Mouse (Mus musculus): ENCODE results near the gene Lcp1. TPM values are rescaled to one million over a fixed set of nuclear protein-coding genes. Genes with fewer than 3 reads are reported as not detected.

Lcp1 gene
- polyA plus RNA-seq, 1 experiment = 1,066 TPM

GRCm38 (mm10) chr14:75246024-75247000, 115.4 kb downstream of the Lcp1 start:
- Histone ChIP-seq H3K27ac (ENCODE audit: insufficient read depth, low read depth, low read length) (no peak overlapping the region), H3K4me3 (ENCODE audit: insufficient read depth, low read length) (no peak overlapping the region), H3K4me1 (ENCODE audit: control insufficient read depth, insufficient read depth, low read length) (no peaks in the 10 kb centered on the region)
- TF ChIP-seq POLR2A (IDR thresholded peaks at IDR 0.05; ENCODE audit: borderline replicate concordance, low read depth, low read length) = no peak

- Histone ChIP-seq H3K27ac (ENCODE audit: insufficient read depth, low read depth, low read length) (no peak overlapping the region), H3K4me3 (ENCODE audit: insufficient read depth, low read length) (no peak overlapping the region), H3K4me1 (ENCODE audit: control insufficient read depth, insufficient read depth, low read length) (no peaks in the 10 kb centered on the region)
- TF ChIP-seq POLR2A (IDR thresholded peaks at IDR 0.05; ENCODE audit: borderline replicate concordance, low read depth, low read length) (no peak), CTCF (IDR thresholded peaks at IDR 0.05; ENCODE audit: low read depth, low read length) (no peak)
These were observed 119.5 kb downstream of the Lcp1 start for GRCm38 (mm10) chr14:75250432-75250831.

GRCm38 (mm10) chr14:75256521-75256920, 125.6 kb downstream of the Lcp1 start:
- no peak overlapping the region for H3K27ac ChIP-seq (ENCODE audit: insufficient read depth, low read depth, low read length)
- TF ChIP-seq POLR2A (IDR thresholded peaks at IDR 0.05; ENCODE audit: borderline replicate concordance, low read depth, low read length) = no peak
- TF ChIP-seq CTCF (IDR thresholded peaks at IDR 0.05; ENCODE audit: low read depth, low read length) = no peak
- no peak overlapping the region for H3K4me3 ChIP-seq (ENCODE audit: insufficient read depth, low read length)
- H3K4me1 ChIP-seq (ENCODE audit: control insufficient read depth, insufficient read depth, low read length) = no peaks in the 10 kb centered on the region

- Histone ChIP-seq H3K4me1 (ENCODE audit: control insufficient read depth, insufficient read depth, low read length) (no peaks in the 10 kb centered on the region), H3K27ac (ENCODE audit: insufficient read depth, low read depth, low read length) (no peak overlapping the region), H3K4me3 (ENCODE audit: insufficient read depth, low read length) (no peak overlapping the region)
- no peak for TF ChIP-seq POLR2A (IDR thresholded peaks at IDR 0.05; ENCODE audit: borderline replicate concordance, low read depth, low read length)
- TF ChIP-seq CTCF (IDR thresholded peaks at IDR 0.05; ENCODE audit: low read depth, low read length) = no peak
These were observed 138.6 kb downstream of the Lcp1 start for GRCm38 (mm10) chr14:75269531-75269930.

GRCm38 (mm10) chr14:75279716-75280115, 148.8 kb downstream of the Lcp1 start:
- H3K4me1 ChIP-seq (ENCODE audit: control insufficient read depth, insufficient read depth, low read length) = 0 out of 2 replicates have a peak, but pooled peaks cover 2% of the 10 kb centered on the region
- H3K27ac ChIP-seq (ENCODE audit: insufficient read depth, low read depth, low read length) = no peak overlapping the region
- H3K4me3 ChIP-seq (ENCODE audit: insufficient read depth, low read length) = no peak overlapping the region
- no peak for TF ChIP-seq CTCF (IDR thresholded peaks at IDR 0.05; ENCODE audit: low read depth, low read length)
- TF ChIP-seq POLR2A (IDR thresholded peaks at IDR 0.05; ENCODE audit: borderline replicate concordance, low read depth, low read length) = no peak

- H3K4me1 ChIP-seq (ENCODE audit: control insufficient read depth, insufficient read depth, low read length) = 0 out of 2 replicates have a peak, but pooled peaks cover 2% of the 10 kb centered on the region
- no peak overlapping the region for H3K4me3 ChIP-seq (ENCODE audit: insufficient read depth, low read length)
- TF ChIP-seq CTCF (IDR thresholded peaks at IDR 0.05; ENCODE audit: low read depth, low read length) (no peak), POLR2A (IDR thresholded peaks at IDR 0.05; ENCODE audit: borderline replicate concordance, low read depth, low read length) (no peak)
- H3K27ac ChIP-seq (ENCODE audit: insufficient read depth, low read depth, low read length) = no peak overlapping the region
These were observed 149.5 kb downstream of the Lcp1 start for GRCm38 (mm10) chr14:75280406-75280805.

Other genes with a start within 250 kb of the Lcp1 start
- 21.3 and 21.8 TPM in 2 replicates for gene Lrch1, start 183.2 kb upstream of the Lcp1 start, polyA plus RNA-seq (2012; ENCODE audit: insufficient read depth, insufficient read length, missing spikeins)
- gene Rubcnl, start 115.1 kb upstream of the Lcp1 start, polyA plus RNA-seq (2012; ENCODE audit: insufficient read depth, insufficient read length, missing spikeins) = 8.3 and 9.0 TPM in 2 replicates
- 0.36 and 0.43 TPM in 2 replicates for gene Lrrc63, start 220 bp upstream of the Lcp1 start, polyA plus RNA-seq (2012; ENCODE audit: insufficient read depth, insufficient read length, missing spikeins)
- not detected in 2 replicates for gene Cpb2, start 111.2 kb downstream of the Lcp1 start, polyA plus RNA-seq (2012; ENCODE audit: insufficient read depth, insufficient read length, missing spikeins)
- gene Zc3h13, start 153.3 kb downstream of the Lcp1 start, polyA plus RNA-seq (2012; ENCODE audit: insufficient read depth, insufficient read length, missing spikeins) = 20.7 and 20.9 TPM in 2 replicates

Measured in bone marrow macrophage, adult 2 months (primary cell).